Mouse (Mus musculus): ENCODE measurements around the gene Ckap4. TPM values are rescaled to one million over a fixed set of nuclear protein-coding genes. Genes with fewer than 3 reads are reported as not detected.

Gene Ckap4
- polyA plus RNA-seq, 2 experiments, result 143 to 189 TPM

GRCm38 (mm10) chr10:84556120-84556519 lies 22.3 kb upstream of the Ckap4 start:
- Histone ChIP-seq H3K27me3 (ENCODE audit: control insufficient read depth, insufficient read depth, low read length) (no peaks in the 10 kb centered on the region), H3K9ac (ENCODE audit: low read depth, low read length, severe bottlenecking) (no peak overlapping the region), H3K4me3 (replicated peaks; ENCODE audit: low read length) (no peak overlapping the region), H3K9me3 (ENCODE audit: control insufficient read depth, low read length) (no peaks in the 10 kb centered on the region), H3K4me1 (ENCODE audit: control insufficient read depth, insufficient read depth, low read length) (no peaks in the 10 kb centered on the region), H3K36me3 (ENCODE audit: control insufficient read depth, insufficient read depth, low read length) (no peaks in the 10 kb centered on the region), H3K27ac (replicated peaks; ENCODE audit: low read depth, low read length) (no peak overlapping the region), H3K4me2 (replicated peaks; ENCODE audit: low read depth, low read length, severe bottlenecking) (no peak overlapping the region)
- WGBS, result 75% methylated on average over 2 of the region's 2 CpGs
- ATAC-seq (ENCODE audit: low FRiP score, low read depth) (no peak), DNase-seq (ENCODE audit: low spot score) (no peak)
- no peak for TF ChIP-seq POLR2A (IDR thresholded peaks at IDR 0.05; ENCODE audit: borderline replicate concordance, extremely low read depth, insufficient read depth, insufficient read length)

- Histone ChIP-seq H3K36me3 (ENCODE audit: control insufficient read depth, insufficient read depth, low read length) (no peaks in the 10 kb centered on the region), H3K9me3 (ENCODE audit: control insufficient read depth, low read length) (no peaks in the 10 kb centered on the region), H3K9ac (ENCODE audit: low read depth, low read length, severe bottlenecking) (no peak overlapping the region), H3K4me3 (replicated peaks; ENCODE audit: low read length) (no peak overlapping the region), H3K27me3 (ENCODE audit: control insufficient read depth, insufficient read depth, low read length) (no peaks in the 10 kb centered on the region), H3K4me1 (ENCODE audit: control insufficient read depth, insufficient read depth, low read length) (no peaks in the 10 kb centered on the region), H3K27ac (replicated peaks; ENCODE audit: low read depth, low read length) (no peak overlapping the region), H3K4me2 (replicated peaks; ENCODE audit: low read depth, low read length, severe bottlenecking) (no peak overlapping the region)
- no peak for TF ChIP-seq POLR2A (IDR thresholded peaks at IDR 0.05; ENCODE audit: borderline replicate concordance, extremely low read depth, insufficient read depth, insufficient read length)
- DNase-seq (ENCODE audit: low spot score), result no peak
- 49% methylated on average over 6 of the region's 6 CpGs for WGBS
- ATAC-seq (ENCODE audit: low FRiP score, low read depth), result no peak
Measured at GRCm38 (mm10) chr10:84554291-84555009, 20.6 kb upstream of the Ckap4 start.

DNA sequence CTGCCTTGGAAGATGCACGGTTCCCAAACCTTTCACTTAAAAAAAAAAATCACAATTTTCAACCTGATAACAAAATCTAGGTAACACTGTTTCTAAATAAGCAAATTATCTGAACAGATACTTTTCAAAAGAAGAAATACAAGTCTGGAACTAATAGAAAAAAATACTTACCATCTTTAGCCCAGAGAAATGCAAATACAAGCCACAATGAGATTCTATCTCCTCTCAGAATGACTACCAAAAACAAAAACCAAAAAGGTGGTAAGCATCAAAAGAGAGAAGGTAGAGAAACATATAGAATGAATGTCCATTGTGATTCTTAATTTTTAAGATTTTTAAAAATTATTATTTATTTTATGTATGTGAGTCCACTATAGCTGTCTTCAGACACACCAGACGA lies 18.6 kb upstream of the Ckap4 start:
- H3K9me3 ChIP-seq (ENCODE audit: control insufficient read depth, low read length), result no peaks in the 10 kb centered on the region
- H3K4me1 ChIP-seq (ENCODE audit: control insufficient read depth, insufficient read depth, low read length), result no peaks in the 10 kb centered on the region
- no peak for DNase-seq (ENCODE audit: low spot score)
- no peak overlapping the region for H3K4me2 ChIP-seq (replicated peaks; ENCODE audit: low read depth, low read length, severe bottlenecking)
- no peak for ATAC-seq (ENCODE audit: low FRiP score, low read depth)
- H3K9ac ChIP-seq (ENCODE audit: low read depth, low read length, severe bottlenecking), result no peak overlapping the region
- TF ChIP-seq POLR2A (IDR thresholded peaks at IDR 0.05; ENCODE audit: borderline replicate concordance, extremely low read depth, insufficient read depth, insufficient read length), result no peak
- H3K36me3 ChIP-seq (ENCODE audit: control insufficient read depth, insufficient read depth, low read length), result no peaks in the 10 kb centered on the region
- H3K27ac ChIP-seq (replicated peaks; ENCODE audit: low read depth, low read length), result no peak overlapping the region
- no peak overlapping the region for H3K4me3 ChIP-seq (replicated peaks; ENCODE audit: low read length)
- WGBS, result 90% methylated on average over 2 of the region's 2 CpGs
- no peaks in the 10 kb centered on the region for H3K27me3 ChIP-seq (ENCODE audit: control insufficient read depth, insufficient read depth, low read length)

DNA sequence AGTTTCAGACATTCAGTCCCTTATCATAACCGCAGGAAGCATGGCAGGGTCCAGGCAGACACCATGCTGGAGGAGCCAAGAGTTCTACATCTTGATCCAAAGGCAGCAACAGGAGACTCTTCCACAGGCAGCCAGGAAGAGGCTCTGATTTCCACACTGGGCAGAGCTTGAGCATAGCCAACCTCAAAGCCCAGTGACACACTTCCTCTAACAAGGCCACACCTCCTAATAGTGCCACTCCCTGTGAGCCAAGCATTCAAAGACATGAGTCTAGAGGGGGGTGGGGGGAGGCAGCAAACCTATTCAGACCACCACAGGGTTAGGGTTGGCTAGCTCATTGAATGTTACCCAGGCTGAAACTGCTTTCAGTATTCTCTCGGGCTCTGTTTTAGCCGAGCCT lies 18.0 kb upstream of the Ckap4 start:
- DNase-seq (ENCODE audit: low spot score), result no peak
- no peaks in the 10 kb centered on the region for H3K27me3 ChIP-seq (ENCODE audit: control insufficient read depth, insufficient read depth, low read length)
- TF ChIP-seq POLR2A (IDR thresholded peaks at IDR 0.05; ENCODE audit: borderline replicate concordance, extremely low read depth, insufficient read depth, insufficient read length), result no peak
- no peak overlapping the region for H3K9ac ChIP-seq (ENCODE audit: low read depth, low read length, severe bottlenecking)
- H3K4me2 ChIP-seq (replicated peaks; ENCODE audit: low read depth, low read length, severe bottlenecking), result no peak overlapping the region
- no peak for ATAC-seq (ENCODE audit: low FRiP score, low read depth)
- no peaks in the 10 kb centered on the region for H3K4me1 ChIP-seq (ENCODE audit: control insufficient read depth, insufficient read depth, low read length)
- WGBS, result 97% methylated on average over 3 of the region's 3 CpGs
- H3K36me3 ChIP-seq (ENCODE audit: control insufficient read depth, insufficient read depth, low read length), result no peaks in the 10 kb centered on the region
- H3K27ac ChIP-seq (replicated peaks; ENCODE audit: low read depth, low read length), result no peak overlapping the region
- H3K9me3 ChIP-seq (ENCODE audit: control insufficient read depth, low read length), result no peaks in the 10 kb centered on the region
- no peak overlapping the region for H3K4me3 ChIP-seq (replicated peaks; ENCODE audit: low read length)

DNA sequence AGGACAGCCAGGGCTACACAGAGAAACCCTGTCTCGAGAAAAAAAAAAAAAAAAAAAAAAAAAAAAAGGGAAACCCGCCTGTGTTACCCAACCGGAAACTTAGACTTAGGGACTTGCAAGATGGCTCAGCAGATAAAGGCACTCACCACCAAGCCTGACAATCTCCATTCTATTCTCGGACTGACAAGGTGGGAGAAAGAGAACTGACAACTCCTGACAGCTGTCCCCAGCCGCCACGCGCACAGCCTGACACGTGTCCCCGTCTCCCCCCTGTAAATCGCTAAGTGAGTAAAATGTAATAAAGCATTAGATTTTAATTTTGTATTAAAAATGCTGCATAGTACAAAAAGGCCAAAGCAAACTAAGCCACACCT lies 16.0 kb upstream of the Ckap4 start:
- no peaks in the 10 kb centered on the region for H3K36me3 ChIP-seq (ENCODE audit: control insufficient read depth, insufficient read depth, low read length)
- no peaks in the 10 kb centered on the region for H3K27me3 ChIP-seq (ENCODE audit: control insufficient read depth, insufficient read depth, low read length)
- WGBS, result 82% methylated on average over 10 of the region's 10 CpGs
- H3K9ac ChIP-seq (ENCODE audit: low read depth, low read length, severe bottlenecking), result no peak overlapping the region
- no peak overlapping the region for H3K4me3 ChIP-seq (replicated peaks; ENCODE audit: low read length)
- TF ChIP-seq POLR2A (IDR thresholded peaks at IDR 0.05; ENCODE audit: borderline replicate concordance, extremely low read depth, insufficient read depth, insufficient read length), result no peak
- H3K4me1 ChIP-seq (ENCODE audit: control insufficient read depth, insufficient read depth, low read length), result peaks cover 2% of the 10 kb centered on the region
- no peak for ATAC-seq (ENCODE audit: low FRiP score, low read depth)
- no peak overlapping the region for H3K4me2 ChIP-seq (replicated peaks; ENCODE audit: low read depth, low read length, severe bottlenecking)
- no peak overlapping the region for H3K27ac ChIP-seq (replicated peaks; ENCODE audit: low read depth, low read length)
- DNase-seq (ENCODE audit: low spot score), result no peak
- H3K9me3 ChIP-seq (ENCODE audit: control insufficient read depth, low read length), result no peaks in the 10 kb centered on the region
